Mouse (Mus musculus) MEL (cell line): Measurements from ENCODE around the gene Bad. TPM values are rescaled to one million over a fixed set of nuclear protein-coding genes. Genes with fewer than 3 reads are reported as not detected.

Source experiments
- DNase-seq: peaks from one replicate; pipeline ENCODE4 v3.0.0; 2011; ENCODE audit warnings: low read depth, low spot score
- H3K27ac ChIP-seq: 2 replicates; pipeline ENCODE4 v1.5.1; 2012; ENCODE audit warnings: low read depth, mild to moderate bottlenecking, control low read depth, low read length, moderate library complexity; ENCODE audit not compliant: control insufficient read depth
- H3K27me3 ChIP-seq, 2 experiments: fragments of 150-350 bp in 1 of 2; sonication (generic) in 1 of 2; 2 replicates each; pipeline ENCODE4 v1.6.1; 2012; ENCODE audit warnings: low read length in 2 of 2, mild to moderate bottlenecking in 2 of 2, improper control_type of control experiment in 1 of 2, moderate library complexity in 1 of 2; ENCODE audit not compliant: insufficient read depth in 2 of 2, control insufficient read depth in 1 of 2
- H3K36me3 ChIP-seq, 2 experiments: 2 replicates each; pipeline ENCODE4 v1.6.1; 2012 to 2014; ENCODE audit warnings: low read length in 2 of 2, improper control_type of control experiment in 1 of 2, inconsistent platforms in 1 of 2, mild to moderate bottlenecking in 1 of 2; ENCODE audit not compliant: insufficient read depth in 2 of 2, control insufficient read depth in 1 of 2
- H3K4me1 ChIP-seq, 2 experiments: fragments of 150-350 bp in 1 of 2; sonication (generic) in 1 of 2; 2 replicates each; pipeline ENCODE4 v1.6.1; 2012; ENCODE audit warnings: low read length in 2 of 2, improper control_type of control experiment in 1 of 2, mild to moderate bottlenecking in 1 of 2; ENCODE audit not compliant: insufficient read depth in 2 of 2, control insufficient read depth in 1 of 2
- H3K4me3 ChIP-seq, 2 experiments: fragments of 150-350 bp in 1 of 2; sonication (generic) in 1 of 2; 2 replicates each; pipeline ENCODE4 v1.5.1; 2012; ENCODE audit warnings: low read depth in 2 of 2, low read length in 2 of 2, mild to moderate bottlenecking in 2 of 2, moderate library complexity in 2 of 2, control low read depth in 1 of 2, improper control_type of control experiment in 1 of 2; ENCODE audit not compliant: control insufficient read depth in 1 of 2, insufficient read depth in 1 of 2
- H3K79me2 ChIP-seq: 2 replicates; pipeline ENCODE4 v1.6.1; 2012; ENCODE audit warnings: mild to moderate bottlenecking, low read length, moderate library complexity; ENCODE audit not compliant: control insufficient read depth, poor library complexity, insufficient read depth
- H3K9ac ChIP-seq: 2 replicates; pipeline ENCODE4 v1.6.1; 2012; ENCODE audit warnings: low read depth, mild to moderate bottlenecking, control low read depth, low read length, moderate library complexity; ENCODE audit not compliant: control insufficient read depth, poor library complexity, severe bottlenecking
- H3K9me3 ChIP-seq: fragments of 150-350 bp; sonication (generic); replicated peaks from 2 replicates; pipeline ENCODE4 v1.6.1; 2012; ENCODE audit warnings: mild to moderate bottlenecking, low read length, improper control_type of control experiment, moderate library complexity; ENCODE audit not compliant: insufficient read depth
- BHLHE40 ChIP-seq: IDR thresholded peaks from 2 replicates; pipeline ENCODE4 v1.6.1; 2012; ENCODE audit warnings: low read depth, mild to moderate bottlenecking, inconsistent platforms, low read length, improper control_type of control experiment, borderline replicate concordance
- CHD1 ChIP-seq: IDR thresholded peaks from 2 replicates; pipeline ENCODE4 v1.6.1; 2012; ENCODE audit warnings: low read depth, mild to moderate bottlenecking, inconsistent platforms, low read length, improper control_type of control experiment
- CTCF ChIP-seq, 3 experiments: IDR thresholded peaks in 2 of 3; conservative IDR thresholded peaks in 1 of 3; 2 replicates each; pipeline ENCODE4 v1.5.1; 2011 to 2012; ENCODE audit warnings: low read length in 3 of 3, low read depth in 2 of 3, mild to moderate bottlenecking in 2 of 3, improper control_type of control experiment in 1 of 3, inconsistent platforms in 1 of 3, mixed read lengths in 1 of 3, moderate library complexity in 1 of 3; ENCODE audit not compliant: control insufficient read depth in 1 of 3, insufficient read depth in 1 of 3, poor library complexity in 1 of 3, severe bottlenecking in 1 of 3
- E2F4 ChIP-seq: IDR thresholded peaks from 2 replicates; pipeline ENCODE4 v1.6.1; 2011; ENCODE audit warnings: low read depth, low read length, improper control_type of control experiment, borderline replicate concordance
- ELF1 ChIP-seq: IDR thresholded peaks from 2 replicates; pipeline ENCODE4 v1.6.1; 2014; ENCODE audit warnings: low read depth, mild to moderate bottlenecking, inconsistent platforms, low read length, improper control_type of control experiment, moderate library complexity
- EP300 ChIP-seq, 2 experiments: IDR thresholded peaks; 2 replicates each; pipeline ENCODE4 v1.6.1; 2011; ENCODE audit warnings: improper control_type of control experiment in 2 of 2, low read length in 2 of 2, low read depth in 1 of 2, mild to moderate bottlenecking in 1 of 2
- GABPA ChIP-seq: IDR thresholded peaks from 2 replicates; pipeline ENCODE4 v1.6.1; 2012; ENCODE audit warnings: low read depth, mild to moderate bottlenecking, inconsistent platforms, low read length, improper control_type of control experiment, moderate library complexity
- MAX ChIP-seq: IDR thresholded peaks from 2 replicates; pipeline ENCODE4 v1.6.1; 2011; ENCODE audit warnings: low read length, improper control_type of control experiment
- MXI1 ChIP-seq: IDR thresholded peaks from 2 replicates; pipeline ENCODE4 v1.6.1; 2011; ENCODE audit warnings: mild to moderate bottlenecking, low read depth, low read length, improper control_type of control experiment
- MYB ChIP-seq: IDR thresholded peaks from 2 replicates; pipeline ENCODE4 v1.6.1; 2011; ENCODE audit warnings: mild to moderate bottlenecking, low read depth, low read length, improper control_type of control experiment
- NRF1 ChIP-seq: IDR thresholded peaks from 2 replicates; pipeline ENCODE4 v1.6.1; 2014; ENCODE audit warnings: low read depth, mild to moderate bottlenecking, inconsistent platforms, low read length, improper control_type of control experiment, moderate library complexity; ENCODE audit not compliant: poor library complexity, insufficient read depth, severe bottlenecking
- POLR2AphosphoS5 ChIP-seq: IDR thresholded peaks from 2 replicates; pipeline ENCODE4 v1.6.1; 2012; ENCODE audit warnings: low read depth, borderline replicate concordance, mild to moderate bottlenecking, inconsistent platforms, low read length, moderate library complexity, mixed read lengths
- RAD21 ChIP-seq: IDR thresholded peaks from 2 replicates; pipeline ENCODE4 v1.6.1; 2011; ENCODE audit warnings: mild to moderate bottlenecking, low read depth, low read length, improper control_type of control experiment
- RCOR1 ChIP-seq: IDR thresholded peaks from 2 replicates; pipeline ENCODE4 v1.6.1; 2012; ENCODE audit warnings: low read depth, mild to moderate bottlenecking, inconsistent platforms, low read length, improper control_type of control experiment
- SIN3A ChIP-seq: IDR thresholded peaks from 2 replicates; pipeline ENCODE4 v1.6.1; 2012; ENCODE audit warnings: low read length, improper control_type of control experiment, inconsistent platforms
- TAL1 ChIP-seq: IDR thresholded peaks from 2 replicates; pipeline ENCODE4 v1.6.1; 2012; ENCODE audit warnings: mild to moderate bottlenecking, inconsistent platforms, low read length, moderate library complexity, mixed read lengths
- TBP ChIP-seq: IDR thresholded peaks from 2 replicates; pipeline ENCODE4 v1.8.0; 2011; ENCODE audit warnings: low read depth, low read length, improper control_type of control experiment
- TCF12 ChIP-seq: IDR thresholded peaks from 2 replicates; pipeline ENCODE4 v1.6.1; 2014; ENCODE audit warnings: low read depth, mild to moderate bottlenecking, inconsistent platforms, low read length, improper control_type of control experiment, moderate library complexity
- UBTF ChIP-seq: IDR thresholded peaks from 2 replicates; pipeline ENCODE4 v1.6.1; 2012; ENCODE audit warnings: low read depth, mild to moderate bottlenecking, inconsistent platforms, low read length, improper control_type of control experiment, moderate library complexity, borderline replicate concordance; ENCODE audit not compliant: insufficient read depth
- USF1 ChIP-seq: IDR thresholded peaks from 2 replicates; pipeline ENCODE4 v1.6.1; 2014; ENCODE audit warnings: low read depth, mild to moderate bottlenecking, inconsistent platforms, low read length, improper control_type of control experiment, moderate library complexity
- USF2 ChIP-seq, 2 experiments: IDR thresholded peaks; 2 replicates each; pipeline ENCODE4 v1.6.1; 2011 to 2012; ENCODE audit warnings: improper control_type of control experiment in 2 of 2, low read length in 2 of 2, borderline replicate concordance in 1 of 2, inconsistent platforms in 1 of 2, low read depth in 1 of 2, mild to moderate bottlenecking in 1 of 2; ENCODE audit not compliant: insufficient read depth in 1 of 2
- ZC3H11A ChIP-seq: IDR thresholded peaks from 2 replicates; pipeline ENCODE4 v1.6.1; 2012; ENCODE audit warnings: low read depth, mild to moderate bottlenecking, inconsistent platforms, low read length, improper control_type of control experiment
- ZKSCAN1 ChIP-seq: IDR thresholded peaks from 2 replicates; pipeline ENCODE4 v1.6.1; 2012; ENCODE audit warnings: low read depth, mild to moderate bottlenecking, inconsistent platforms, low read length, improper control_type of control experiment, moderate library complexity
- ZMIZ1 ChIP-seq: IDR thresholded peaks from 2 replicates; pipeline ENCODE4 v1.6.1; 2012; ENCODE audit warnings: low read depth, mild to moderate bottlenecking, inconsistent platforms, low read length, improper control_type of control experiment, moderate library complexity
- polyA plus RNA-seq, 2 experiments: library from polyadenylated mRNA; stranded (reverse) in 1 of 2; unstranded in 1 of 2; fragments of >175 nt in 1 of 2; fragments of >200 nt in 1 of 2; gene quantifications; 2 replicates each; pipeline versions ENCODE4 v1.2.1 to v1.2.4; 2012; ENCODE audit warnings: low replicate concordance in 2 of 2, low read depth in 1 of 2; ENCODE audit not compliant: insufficient read length in 2 of 2, insufficient read depth in 1 of 2, missing spikeins in 1 of 2
- total RNA-seq: library from RNA; depleted of rRNA; stranded (reverse); fragments of 300-350 nt; gene quantifications from 2 replicates; pipeline ENCODE4 v1.2.3, GENCODE M21; 2012

Bad gene
- total and polyA plus RNA-seq, 3 experiments: 51.7 to 69.7 TPM; not detected in 1

GRCm38 (mm10) chr19:6925307-6925573 is 16.4 kb upstream of the Bad start, which contains the start of gene Catsperz:
TSS of gene Catsperz (minus strand) at chr19:6925380.
- Histone ChIP-seq H3K79me2 (peaks cover 9% of the 10 kb centered on the region), H3K9ac (no peak within 1 kb of the TSS), H3K9me3 (no peaks in the 10 kb centered on the region), H3K27ac (no peak within 1 kb of the TSS), H3K4me3 (no peak within 1 kb of the TSS), H3K36me3 (peaks cover 0 to 5% of the 10 kb centered on the region in 2 experiments; a peak in 1 of 4 replicates), H3K4me1 (peaks cover 0 to 10% of the 10 kb centered on the region in 2 experiments; a peak in 1 of 4 replicates), H3K27me3 (no peaks in the 10 kb centered on the region)
- TF ChIP-seq TAL1 (no peak), ELF1 (no peak), RCOR1 (no peak), EP300 (IDR thresholded peaks at IDR 0.05; ENCODE audit: low read depth in 1 of 2, low read length in 2 of 2) (no peak), GABPA (no peak), NRF1 (no peak), POLR2AphosphoS5 (no peak), BHLHE40 (no peak), MXI1 (no peak), CHD1 (no peak), SIN3A (no peak)
- DNase-seq: no peak

- Histone ChIP-seq H3K27me3 (no peaks in the 10 kb centered on the region), H3K4me3 (no peak overlapping the region)
- TF ChIP-seq SIN3A (no peak), E2F4 (no peak), USF1 (no peak), CTCF (IDR thresholded peaks at IDR 0.05 in 2 of 3, conservative IDR thresholded peaks at IDR 0.05 in 1 of 3; ENCODE audit: control insufficient read depth in 1 of 3, insufficient read depth in 1 of 3, low read depth in 2 of 3, low read length in 3 of 3, poor library complexity in 1 of 3, severe bottlenecking in 1 of 3) (no peak), ZKSCAN1 (no peak), TCF12 (no peak), NRF1 (no peak), MAX (no peak), ZMIZ1 (no peak), UBTF (no peak), TBP (no peak), TAL1 (no peak), USF2 (IDR thresholded peaks at IDR 0.05; ENCODE audit: borderline replicate concordance in 1 of 2, insufficient read depth in 1 of 2, low read depth in 1 of 2, low read length in 2 of 2) (no peak), CHD1 (no peak), RAD21 (no peak), ZC3H11A (no peak), MYB (no peak), POLR2AphosphoS5 (no peak)
- TF ChIP-seq, all 39 proteins: peak for 0
- H3K79me2 ChIP-seq: peaks cover 5% of the 10 kb centered on the region
- DNase-seq: no peak
- peaks cover 0 to 3% of the 10 kb centered on the region in 2 experiments; a peak in 1 of 4 replicates for H3K36me3 ChIP-seq
- no peak overlapping the region for H3K27ac ChIP-seq
- no peak overlapping the region for H3K9ac ChIP-seq
- H3K4me1 ChIP-seq: peaks cover 0 to 10% of the 10 kb centered on the region in 2 experiments; a peak in 1 of 4 replicates
- H3K9me3 ChIP-seq: no peaks in the 10 kb centered on the region
These were observed 15.9 kb upstream of the Bad start for GRCm38 (mm10) chr19:6925611-6926329.
